In the genomic region with DNA sequence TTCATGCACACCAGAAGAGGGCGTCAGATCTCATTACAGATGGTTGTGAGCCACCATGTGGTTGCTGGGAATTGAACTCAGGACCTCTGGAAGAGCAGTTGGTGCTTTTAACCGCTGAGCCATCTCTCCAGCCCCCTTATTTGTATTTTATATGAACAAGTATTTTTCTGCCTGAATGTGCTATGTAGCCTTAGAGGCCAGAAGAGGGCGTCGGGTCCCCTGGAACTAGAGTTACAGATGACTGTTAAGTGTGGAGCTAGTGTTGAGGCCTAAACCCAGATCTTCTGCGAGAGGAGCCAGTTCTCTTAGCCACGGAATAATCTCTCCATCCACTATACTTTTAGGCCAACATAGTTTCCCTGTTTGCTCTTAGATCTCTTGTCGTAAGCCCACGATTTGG, we compare ENCODE assay signal across 7 mouse cellular contexts.
DNase-seq lines count a peak whose midpoint lies in the region; ATAC-seq and TF ChIP-seq lines count a peak whose summit lies in the region.
"Not testable (repeated sequence)": the region's sequence is repeated elsewhere in the genome, so short reads cannot be mapped to it uniquely, and the experiment has no call there.

No protein-coding gene starts in this region.

- DNase-seq in ES-CJ7 (ENCODE audit: low read depth, low spot score) (peak; percentile 53), ZHBTc4 (ENCODE audit: low read depth, low spot score) (peak; percentile 55)
- DNase-seq in embryonic facial prominence, embryonic 14.5 days (ENCODE audit: low spot score); heart, postnatal 0 days (ENCODE audit: low spot score); limb, embryonic 10.5 days (ENCODE audit: low spot score); lung, adult 2 months; midbrain, postnatal 0 days (ENCODE audit: low spot score): not testable (repeated sequence)

- H3K4me1 ChIP-seq in embryonic facial prominence, embryonic 14.5 days (ENCODE audit: control insufficient read depth, insufficient read depth, low read length), result peaks cover 60% of the 10 kb centered on the region
- peaks cover 27% of the 10 kb centered on the region for H3K4me1 ChIP-seq in heart, postnatal 0 days (ENCODE audit: control insufficient read depth, insufficient read depth)
- peaks cover 71% of the 10 kb centered on the region for H3K4me1 ChIP-seq in limb, embryonic 10.5 days
- not testable (repeated sequence) for H3K4me1 ChIP-seq in lung, adult 2 months (ENCODE audit: control insufficient read depth, insufficient read depth, low read length); midbrain, postnatal 0 days (ENCODE audit: insufficient read depth, low read length)

- H3K36me3 ChIP-seq in embryonic facial prominence, embryonic 14.5 days (ENCODE audit: control insufficient read depth, insufficient read depth, low read length); heart, postnatal 0 days (replicated peaks; ENCODE audit: control insufficient read depth, insufficient read depth, low read length); midbrain, postnatal 0 days (ENCODE audit: insufficient read depth, low read length): not testable (repeated sequence)
- peaks cover 11% of the 10 kb centered on the region for H3K36me3 ChIP-seq in limb, embryonic 10.5 days

- not testable (repeated sequence) for H3K27me3 ChIP-seq in embryonic facial prominence, embryonic 14.5 days (replicated peaks; ENCODE audit: control insufficient read depth, insufficient read depth, low read length); heart, postnatal 0 days (ENCODE audit: control insufficient read depth, insufficient read depth, low read length); limb, embryonic 10.5 days (ENCODE audit: low read depth, poor library complexity, severe bottlenecking); midbrain, postnatal 0 days (ENCODE audit: insufficient read depth, low read length)

- not testable (repeated sequence) for H3K4me3 ChIP-seq in embryonic facial prominence, embryonic 14.5 days (ENCODE audit: low read depth, low read length); heart, postnatal 0 days (ENCODE audit: low read depth, low read length); limb, embryonic 10.5 days; lung, adult 2 months (replicated peaks; ENCODE audit: extremely low read depth, low read depth, low read length); midbrain, postnatal 0 days (ENCODE audit: low read depth, low read length)

- H3K27ac ChIP-seq in embryonic facial prominence, embryonic 14.5 days (replicated peaks; ENCODE audit: low read depth, low read length), result peak overlapping the region; percentile 73
- not testable (repeated sequence) for H3K27ac ChIP-seq in heart, postnatal 0 days (ENCODE audit: low read depth); midbrain, postnatal 0 days (ENCODE audit: low read depth, low read length)
- 0 out of 2 replicates have a peak overlapping the region, but pooled peaks have one; percentile 72 for H3K27ac ChIP-seq in limb, embryonic 10.5 days

- not testable (repeated sequence) for TF ChIP-seq POLR2A in lung, adult 2 months (IDR thresholded peaks at IDR 0.05; ENCODE audit: borderline replicate concordance, extremely low read depth, low read depth, low read length)

- not testable (repeated sequence) for H3K9ac ChIP-seq in embryonic facial prominence, embryonic 14.5 days (ENCODE audit: low read depth, low read length); heart, postnatal 0 days (replicated peaks; ENCODE audit: low read depth, low read length); midbrain, postnatal 0 days (replicated peaks; ENCODE audit: low read length, poor library complexity, severe bottlenecking)

- not testable (repeated sequence) for H3K9me3 ChIP-seq in embryonic facial prominence, embryonic 14.5 days (ENCODE audit: control insufficient read depth, low read length); heart, postnatal 0 days (replicated peaks; ENCODE audit: control insufficient read depth, low read length); limb, embryonic 10.5 days (replicated peaks); midbrain, postnatal 0 days (ENCODE audit: low read length)

- peak; percentile 24; the same call in 1 of the 2 replicates for TF ChIP-seq CTCF in heart, postnatal 0 days (IDR thresholded peaks at IDR 0.05; ENCODE audit: low read depth)
- TF ChIP-seq CTCF in lung, adult 2 months (IDR thresholded peaks at IDR 0.05; ENCODE audit: insufficient read depth, low read length), result 0 out of 2 replicates have a peak, but pooled peaks have one; percentile 2
- TF ChIP-seq CTCF in midbrain, postnatal 0 days (IDR thresholded peaks at IDR 0.05), result peak; percentile 50

- TF ChIP-seq EP300 in heart, postnatal 0 days (IDR thresholded peaks at IDR 0.05; ENCODE audit: low read depth), result not testable (repeated sequence)

- not testable (repeated sequence) for ATAC-seq in embryonic facial prominence, embryonic 14.5 days (ENCODE audit: low read depth); heart, postnatal 0 days (ENCODE audit: insufficient read depth, low read depth); midbrain, postnatal 0 days (ENCODE audit: low FRiP score)

- WGBS in embryonic facial prominence, embryonic 14.5 days, result 45% methylated on average over 8 of the region's 8 CpGs
- 46% methylated on average over 8 of the region's 8 CpGs for WGBS in heart, postnatal 0 days
- 57% methylated on average over 8 of the region's 8 CpGs for WGBS in limb, embryonic 10.5 days
- WGBS in lung, adult 2 months, result 63% methylated on average over 8 of the region's 8 CpGs
- WGBS in midbrain, postnatal 0 days, result 47% methylated on average over 8 of the region's 8 CpGs

- H3K4me2 ChIP-seq in embryonic facial prominence, embryonic 14.5 days (ENCODE audit: low read depth, low read length); heart, postnatal 0 days (ENCODE audit: low read depth, low read length); midbrain, postnatal 0 days (ENCODE audit: low read depth, low read length, poor library complexity, severe bottlenecking): not testable (repeated sequence)
